Mouse (Mus musculus): Measurements from ENCODE around the gene Zbtb17.

Gene Zbtb17

DNA sequence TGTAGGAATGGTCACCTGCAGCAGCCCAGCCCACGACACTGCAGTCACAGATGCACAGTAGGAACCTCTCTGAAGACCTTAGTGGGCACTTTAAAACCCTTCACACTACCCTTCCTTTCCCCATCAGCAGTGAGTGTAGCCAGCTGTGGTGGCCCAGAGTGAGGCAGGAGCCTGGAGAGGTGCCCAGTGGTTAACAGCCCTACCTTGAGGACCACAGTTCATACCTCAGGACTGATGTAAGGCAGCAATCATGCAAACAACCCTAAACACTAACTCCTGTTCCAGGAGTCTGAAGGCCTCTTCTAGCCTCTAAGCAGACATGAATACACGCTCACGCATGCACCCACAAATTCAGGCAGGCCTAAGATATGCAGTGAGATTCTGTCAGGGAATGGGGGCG, 60.0 kb downstream of the Zbtb17 start:
- DNase-seq = peak; percentile 51

DNA sequence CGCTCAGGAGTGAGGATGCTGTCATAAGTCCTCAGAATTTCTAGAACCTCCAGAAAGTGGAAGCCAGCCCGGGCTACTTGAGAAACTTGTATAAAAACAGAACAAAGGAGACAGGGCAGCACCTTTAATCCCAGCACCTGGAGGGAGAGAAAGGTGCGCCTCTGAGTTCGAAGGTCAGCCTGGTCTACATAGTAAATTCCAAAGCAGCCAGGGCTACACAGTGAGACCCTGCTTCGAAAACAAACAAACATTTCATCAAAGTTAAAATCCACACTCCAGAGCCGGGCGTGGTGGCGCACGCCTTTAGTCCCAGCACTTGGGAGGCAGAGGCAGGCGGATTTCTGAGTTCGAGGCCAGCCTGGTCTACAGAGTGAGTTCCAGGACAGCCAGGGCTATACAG, 61.4 kb downstream of the Zbtb17 start:
- no peak for DNase-seq

DNA sequence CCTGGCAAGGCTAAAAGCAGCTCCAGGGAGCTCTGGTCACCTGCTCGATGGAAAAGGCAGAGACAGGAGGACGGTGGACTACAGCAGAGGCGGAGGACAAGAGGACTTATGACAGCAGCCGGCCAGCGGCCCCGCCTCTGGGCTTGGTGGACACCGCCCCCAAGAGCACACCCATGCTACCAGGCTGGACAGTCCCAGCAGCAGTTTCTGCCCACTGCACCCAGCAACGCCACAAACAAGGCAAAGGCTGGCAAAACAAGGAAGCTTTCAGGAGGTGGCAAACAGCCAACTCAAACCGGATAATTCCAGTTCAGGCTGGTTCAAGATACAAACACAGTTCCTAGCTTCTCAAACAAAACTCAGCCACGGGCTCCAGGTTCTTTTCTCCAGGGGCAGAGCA, 61.9 kb downstream of the Zbtb17 start:
- peak; percentile 95 for DNase-seq

DNA sequence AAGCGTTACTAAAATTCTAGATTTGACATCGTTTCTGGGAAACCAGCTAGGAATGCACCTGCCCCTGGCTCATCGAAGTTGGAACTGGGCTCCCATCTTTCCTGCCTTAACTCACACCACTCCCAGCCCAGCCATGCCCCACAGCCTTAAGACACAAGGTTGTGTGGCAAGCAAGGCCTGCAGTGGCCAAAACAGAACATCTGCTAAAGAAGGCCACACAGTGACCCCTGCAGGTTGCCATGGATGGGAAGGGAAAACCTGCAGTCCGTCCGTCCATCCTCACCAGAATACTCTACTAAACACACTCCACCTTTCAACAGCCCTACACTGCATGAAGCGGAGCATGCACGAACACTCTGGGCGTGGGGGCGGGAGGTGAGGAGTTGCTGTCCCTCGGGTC, 62.4 kb downstream of the Zbtb17 start:
- peak; percentile 73 for DNase-seq

DNA sequence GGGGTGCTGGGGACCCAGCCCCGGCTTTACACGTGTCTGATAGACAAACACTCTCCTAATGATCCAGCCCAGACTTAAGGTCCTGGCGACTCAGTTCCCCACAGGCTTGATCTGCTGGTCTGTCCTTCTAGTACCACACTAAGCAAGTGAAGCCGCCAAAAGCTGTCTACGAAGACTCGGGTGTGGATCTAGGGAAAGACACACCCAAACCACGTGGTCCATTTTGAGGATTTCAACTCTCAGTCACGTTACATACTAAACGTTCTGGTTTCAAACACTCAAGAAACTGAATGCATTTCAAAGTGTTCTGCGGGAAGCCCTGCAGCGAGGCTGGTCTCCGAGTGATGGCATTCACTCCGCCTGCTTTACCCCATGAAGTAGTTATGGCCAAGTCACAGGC, 66.0 kb downstream of the Zbtb17 start:
- DNase-seq = peak; percentile 70

DNA sequence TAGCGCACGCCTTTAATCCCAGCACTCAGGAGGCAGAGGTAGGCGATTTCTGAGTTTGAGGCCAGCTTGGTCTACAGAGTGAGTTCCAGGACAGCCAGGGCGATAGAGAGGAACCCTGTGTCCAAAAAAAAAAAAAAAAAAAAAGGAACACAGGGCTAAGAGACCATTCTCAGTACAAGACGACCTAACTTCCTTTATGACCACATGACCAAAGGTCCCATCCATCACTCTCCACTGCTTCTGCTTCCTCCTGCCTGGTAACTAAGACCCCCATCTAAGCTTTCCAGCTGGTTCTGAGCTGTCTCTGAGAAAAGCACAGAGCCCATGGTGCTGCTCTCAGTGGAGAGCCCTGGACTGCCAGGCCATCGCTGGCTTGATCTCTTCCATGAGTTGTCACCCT, 67.7 kb downstream of the Zbtb17 start:
- no peak for DNase-seq

DNA sequence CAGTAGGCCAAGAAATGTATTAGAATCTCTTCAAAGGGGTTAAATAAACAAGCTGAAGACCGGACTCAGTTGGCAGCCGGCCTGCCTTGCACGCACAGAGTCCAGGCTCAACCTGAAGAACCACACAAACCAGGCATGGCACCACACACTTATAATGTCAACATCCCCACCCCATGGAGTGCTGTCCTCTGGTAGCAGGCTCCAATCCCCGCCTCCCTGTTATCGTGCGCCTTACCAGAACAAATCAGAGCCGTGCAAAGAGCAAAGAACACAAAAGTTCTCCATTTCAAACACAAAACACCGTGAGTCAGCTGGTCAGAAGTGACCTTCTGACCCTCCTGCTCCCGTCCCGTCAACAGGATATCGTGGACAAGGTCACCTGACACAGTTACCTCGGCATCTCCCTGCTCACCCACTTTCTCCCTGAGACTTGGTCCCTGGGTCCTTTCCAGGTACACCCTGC, 69.8 kb downstream of the Zbtb17 start:
- DNase-seq = peak; percentile 90
